Mouse (Mus musculus): ENCODE results near the gene Rbms3. TPM values are rescaled to one million over a fixed set of nuclear protein-coding genes. Genes with fewer than 3 reads are reported as not detected.

Gene Rbms3
- polyA plus RNA-seq, 1 experiment, result 5.3 TPM

GRCm38 (mm10) chr9:117599341-117599740 lies 30.4 kb downstream of the Rbms3 start:
- Histone ChIP-seq H3K4me1 (ENCODE audit: control insufficient read depth, insufficient read depth, low read length) (no peaks in the 10 kb centered on the region), H3K27ac (ENCODE audit: insufficient read depth, low read length) (no peak overlapping the region)
- TF ChIP-seq POLR2A (IDR thresholded peaks at IDR 0.05; ENCODE audit: extremely low read depth, insufficient read depth, low read length), result no peak
- no peak for TF ChIP-seq CTCF (IDR thresholded peaks at IDR 0.05; ENCODE audit: extremely low read depth, insufficient read depth, low read length)

GRCm38 (mm10) chr9:117596162-117596561 lies 33.6 kb downstream of the Rbms3 start:
- Histone ChIP-seq H3K27ac (ENCODE audit: insufficient read depth, low read length) (no peak overlapping the region), H3K4me1 (ENCODE audit: control insufficient read depth, insufficient read depth, low read length) (no peaks in the 10 kb centered on the region), H3K4me3 (ENCODE audit: insufficient read depth, low read length) (no peak overlapping the region)
- TF ChIP-seq POLR2A (IDR thresholded peaks at IDR 0.05; ENCODE audit: extremely low read depth, insufficient read depth, low read length) (no peak), CTCF (IDR thresholded peaks at IDR 0.05; ENCODE audit: extremely low read depth, insufficient read depth, low read length) (no peak)

More at GRCm38 (mm10) chr9:117599341-117599740, 30.4 kb downstream of the Rbms3 start:
- no peak overlapping the region for H3K4me3 ChIP-seq (ENCODE audit: insufficient read depth, low read length)

GRCm38 (mm10) chr9:117585345-117585744 lies 44.4 kb downstream of the Rbms3 start:
- no peak overlapping the region for H3K27ac ChIP-seq (ENCODE audit: insufficient read depth, low read length)
- no peak overlapping the region for H3K4me3 ChIP-seq (ENCODE audit: insufficient read depth, low read length)
- TF ChIP-seq POLR2A (IDR thresholded peaks at IDR 0.05; ENCODE audit: extremely low read depth, insufficient read depth, low read length), result no peak
- TF ChIP-seq CTCF (IDR thresholded peaks at IDR 0.05; ENCODE audit: extremely low read depth, insufficient read depth, low read length), result no peak
- H3K4me1 ChIP-seq (ENCODE audit: control insufficient read depth, insufficient read depth, low read length), result no peaks in the 10 kb centered on the region

GRCm38 (mm10) chr9:117583638-117584037 lies 46.1 kb downstream of the Rbms3 start:
- H3K4me1 ChIP-seq (ENCODE audit: control insufficient read depth, insufficient read depth, low read length), result no peaks in the 10 kb centered on the region
- H3K27ac ChIP-seq (ENCODE audit: insufficient read depth, low read length), result no peak overlapping the region
- TF ChIP-seq CTCF (IDR thresholded peaks at IDR 0.05; ENCODE audit: extremely low read depth, insufficient read depth, low read length) (0 out of 2 replicates have a peak, but pooled peaks have one; percentile 16), POLR2A (IDR thresholded peaks at IDR 0.05; ENCODE audit: extremely low read depth, insufficient read depth, low read length) (no peak)
- H3K4me3 ChIP-seq (ENCODE audit: insufficient read depth, low read length), result no peak overlapping the region

- no peak for TF ChIP-seq POLR2A (IDR thresholded peaks at IDR 0.05; ENCODE audit: extremely low read depth, insufficient read depth, low read length)
- Histone ChIP-seq H3K4me3 (ENCODE audit: insufficient read depth, low read length) (no peak overlapping the region), H3K27ac (ENCODE audit: insufficient read depth, low read length) (no peak overlapping the region), H3K4me1 (ENCODE audit: control insufficient read depth, insufficient read depth, low read length) (no peaks in the 10 kb centered on the region)
Measured at GRCm38 (mm10) chr9:117582591-117582990, 47.1 kb downstream of the Rbms3 start.

- Histone ChIP-seq H3K4me1 (ENCODE audit: control insufficient read depth, insufficient read depth, low read length) (no peaks in the 10 kb centered on the region), H3K4me3 (ENCODE audit: insufficient read depth, low read length) (no peak overlapping the region), H3K27ac (ENCODE audit: insufficient read depth, low read length) (no peak overlapping the region)
- TF ChIP-seq POLR2A (IDR thresholded peaks at IDR 0.05; ENCODE audit: extremely low read depth, insufficient read depth, low read length), result no peak
- no peak for TF ChIP-seq CTCF (IDR thresholded peaks at IDR 0.05; ENCODE audit: extremely low read depth, insufficient read depth, low read length)
Measured at GRCm38 (mm10) chr9:117571186-117571855, 58.4 kb downstream of the Rbms3 start.

GRCm38 (mm10) chr9:117570240-117570821 lies 59.4 kb downstream of the Rbms3 start:
- Histone ChIP-seq H3K27ac (ENCODE audit: insufficient read depth, low read length) (no peak overlapping the region), H3K4me3 (ENCODE audit: insufficient read depth, low read length) (no peak overlapping the region), H3K4me1 (ENCODE audit: control insufficient read depth, insufficient read depth, low read length) (no peaks in the 10 kb centered on the region)
- no peak for TF ChIP-seq POLR2A (IDR thresholded peaks at IDR 0.05; ENCODE audit: extremely low read depth, insufficient read depth, low read length)
- TF ChIP-seq CTCF (IDR thresholded peaks at IDR 0.05; ENCODE audit: extremely low read depth, insufficient read depth, low read length), result no peak

GRCm38 (mm10) chr9:117566293-117566692 lies 63.4 kb downstream of the Rbms3 start:
- TF ChIP-seq POLR2A (IDR thresholded peaks at IDR 0.05; ENCODE audit: extremely low read depth, insufficient read depth, low read length) (no peak), CTCF (IDR thresholded peaks at IDR 0.05; ENCODE audit: extremely low read depth, insufficient read depth, low read length) (no peak)
- no peak overlapping the region for H3K4me3 ChIP-seq (ENCODE audit: insufficient read depth, low read length)
- no peak overlapping the region for H3K27ac ChIP-seq (ENCODE audit: insufficient read depth, low read length)
- H3K4me1 ChIP-seq (ENCODE audit: control insufficient read depth, insufficient read depth, low read length), result no peaks in the 10 kb centered on the region

- no peak overlapping the region for H3K27ac ChIP-seq (ENCODE audit: insufficient read depth, low read length)
- H3K4me3 ChIP-seq (ENCODE audit: insufficient read depth, low read length), result no peak overlapping the region
- TF ChIP-seq POLR2A (IDR thresholded peaks at IDR 0.05; ENCODE audit: extremely low read depth, insufficient read depth, low read length) (no peak), CTCF (IDR thresholded peaks at IDR 0.05; ENCODE audit: extremely low read depth, insufficient read depth, low read length) (no peak)
- H3K4me1 ChIP-seq (ENCODE audit: control insufficient read depth, insufficient read depth, low read length), result no peaks in the 10 kb centered on the region
Measured at GRCm38 (mm10) chr9:117558562-117558961, 71.2 kb downstream of the Rbms3 start.

GRCm38 (mm10) chr9:117554356-117554755 lies 75.4 kb downstream of the Rbms3 start:
- Histone ChIP-seq H3K4me1 (ENCODE audit: control insufficient read depth, insufficient read depth, low read length) (0 out of 2 replicates have a peak, but pooled peaks cover 4% of the 10 kb centered on the region), H3K4me3 (ENCODE audit: insufficient read depth, low read length) (no peak overlapping the region), H3K27ac (ENCODE audit: insufficient read depth, low read length) (no peak overlapping the region)
- TF ChIP-seq CTCF (IDR thresholded peaks at IDR 0.05; ENCODE audit: extremely low read depth, insufficient read depth, low read length) (no peak), POLR2A (IDR thresholded peaks at IDR 0.05; ENCODE audit: extremely low read depth, insufficient read depth, low read length) (no peak)

All from cortical plate, adult 2 months (tissue).